Mouse (Mus musculus): ENCODE results near the gene Rnf130.

Gene Rnf130

GRCm38 (mm10) chr11:50024833-50025720 is at the start of gene Rnf130:
Rnf130 (plus strand) TSS chr11:50025346.
- DNase-seq (ENCODE audit: low read depth, low spot score) = peak; percentile 97

- peak; percentile 60 for DNase-seq (ENCODE audit: low read depth, low spot score)
Measured at GRCm38 (mm10) chr11:49977963-49978568, 47.1 kb upstream of the Rnf130 start.

GRCm38 (mm10) chr11:49978935-49979334 is 46.2 kb upstream of the Rnf130 start:
- no peak for DNase-seq (ENCODE audit: low read depth, low spot score)

- no peak for DNase-seq (ENCODE audit: low read depth, low spot score)
Measured at GRCm38 (mm10) chr11:49980681-49981235, 44.4 kb upstream of the Rnf130 start.

- DNase-seq (ENCODE audit: low read depth, low spot score) = no peak
Measured at GRCm38 (mm10) chr11:49981321-49981963, 43.7 kb upstream of the Rnf130 start.

GRCm38 (mm10) chr11:49982094-49982493 is 43.1 kb upstream of the Rnf130 start:
- no peak for DNase-seq (ENCODE audit: low read depth, low spot score)

- DNase-seq (ENCODE audit: low read depth, low spot score) = peak; percentile 70
Measured at GRCm38 (mm10) chr11:49982881-49983280, 42.3 kb upstream of the Rnf130 start.

- DNase-seq (ENCODE audit: low read depth, low spot score) = peak; percentile 43
Measured at GRCm38 (mm10) chr11:49983875-49984552, 41.1 kb upstream of the Rnf130 start.

GRCm38 (mm10) chr11:49985009-49985408 is 40.1 kb upstream of the Rnf130 start:
- DNase-seq (ENCODE audit: low read depth, low spot score) = no peak

GRCm38 (mm10) chr11:49986277-49987036 is 38.7 kb upstream of the Rnf130 start:
- peak; percentile 82 for DNase-seq (ENCODE audit: low read depth, low spot score)

GRCm38 (mm10) chr11:49994536-49994935 is 30.6 kb upstream of the Rnf130 start:
- peak; percentile 28 for DNase-seq (ENCODE audit: low read depth, low spot score)

GRCm38 (mm10) chr11:49996398-49996797 is 28.7 kb upstream of the Rnf130 start:
- no peak for DNase-seq (ENCODE audit: low read depth, low spot score)

- DNase-seq (ENCODE audit: low read depth, low spot score) = peak; percentile 51
Measured at GRCm38 (mm10) chr11:49997321-49997720, 27.8 kb upstream of the Rnf130 start.

- no peak for DNase-seq (ENCODE audit: low read depth, low spot score)
Measured at GRCm38 (mm10) chr11:50002853-50003252, 22.3 kb upstream of the Rnf130 start.

- no peak for DNase-seq (ENCODE audit: low read depth, low spot score)
Measured at GRCm38 (mm10) chr11:50007776-50008175, 17.4 kb upstream of the Rnf130 start.

GRCm38 (mm10) chr11:50008231-50008630 is 16.9 kb upstream of the Rnf130 start:
- DNase-seq (ENCODE audit: low read depth, low spot score) = no peak

GRCm38 (mm10) chr11:50013016-50013415 is 12.1 kb upstream of the Rnf130 start:
- no peak for DNase-seq (ENCODE audit: low read depth, low spot score)

GRCm38 (mm10) chr11:50016503-50016902 is 8.6 kb upstream of the Rnf130 start:
- peak; percentile 64 for DNase-seq (ENCODE audit: low read depth, low spot score)

GRCm38 (mm10) chr11:50017511-50017910 is 7.6 kb upstream of the Rnf130 start:
- no peak for DNase-seq (ENCODE audit: low read depth, low spot score)

GRCm38 (mm10) chr11:50018848-50019247 is 6.3 kb upstream of the Rnf130 start:
- no peak for DNase-seq (ENCODE audit: low read depth, low spot score)

GRCm38 (mm10) chr11:50022085-50022484 is 3.1 kb upstream of the Rnf130 start:
- DNase-seq (ENCODE audit: low read depth, low spot score) = no peak

All from A20 (cell line).